Mouse (Mus musculus) cerebellum, adult 2 months (tissue): ENCODE results near the gene Tmem114. TPM values are rescaled to one million over a fixed set of nuclear protein-coding genes. Genes with fewer than 3 reads are reported as not detected.

Experiments
- DNase-seq, 2 experiments: peaks; one replicate each; pipeline ENCODE4 v3.0.0; 2021
- H3K27ac ChIP-seq: fragments of 200-500 bp; 2 replicates; pipeline ENCODE4 v1.5.1; 2012; ENCODE audit warnings: low read length, control low read depth, inconsistent platforms; ENCODE audit not compliant: insufficient read depth
- H3K27me3 ChIP-seq: fragments of 200-500 bp; 2 replicates; pipeline ENCODE4 v1.6.1; 2012; ENCODE audit warnings: inconsistent platforms, mild to moderate bottlenecking, low read length, moderate library complexity; ENCODE audit not compliant: control insufficient read depth, insufficient read depth
- H3K4me1 ChIP-seq: fragments of 200-500 bp; 2 replicates; pipeline ENCODE4 v1.6.1; 2011; ENCODE audit warnings: low read length; ENCODE audit not compliant: control insufficient read depth, insufficient read depth
- H3K4me3 ChIP-seq: fragments of 200-500 bp; replicated peaks from 2 replicates; pipeline ENCODE3; 2011; ENCODE audit warnings: mild to moderate bottlenecking, low read depth, low read length, control low read depth; ENCODE audit not compliant: insufficient read depth
- CTCF ChIP-seq: fragments of 200-500 bp; IDR thresholded peaks from 2 replicates; pipeline ENCODE4 v1.5.1; 2011; ENCODE audit warnings: low read depth, mild to moderate bottlenecking, control low read depth, low read length, moderate library complexity, borderline replicate concordance; ENCODE audit not compliant: insufficient read depth
- POLR2A ChIP-seq: fragments of 200-500 bp; IDR thresholded peaks from 2 replicates; pipeline ENCODE4 v1.6.1; 2011; ENCODE audit warnings: low read length, control low read depth, borderline replicate concordance; ENCODE audit not compliant: insufficient read depth
- WGBS: fragments of 180-500 bp; shearing (Covaris S2); methylation state at CpG from one replicate; pipeline ENCODE4 v1.1.7; 2018; 5-methylcytosine and 5-hydroxymethylcytosine counted together
- polyA plus RNA-seq: library from polyadenylated mRNA; depleted of rRNA; stranded (reverse); fragments of >200 nt; gene quantifications from 2 replicates; pipeline ENCODE4 v1.2.3, GENCODE M21; 2012

Tmem114 gene
- polyA plus RNA-seq, 1 experiment: 1.8 TPM

DNA sequence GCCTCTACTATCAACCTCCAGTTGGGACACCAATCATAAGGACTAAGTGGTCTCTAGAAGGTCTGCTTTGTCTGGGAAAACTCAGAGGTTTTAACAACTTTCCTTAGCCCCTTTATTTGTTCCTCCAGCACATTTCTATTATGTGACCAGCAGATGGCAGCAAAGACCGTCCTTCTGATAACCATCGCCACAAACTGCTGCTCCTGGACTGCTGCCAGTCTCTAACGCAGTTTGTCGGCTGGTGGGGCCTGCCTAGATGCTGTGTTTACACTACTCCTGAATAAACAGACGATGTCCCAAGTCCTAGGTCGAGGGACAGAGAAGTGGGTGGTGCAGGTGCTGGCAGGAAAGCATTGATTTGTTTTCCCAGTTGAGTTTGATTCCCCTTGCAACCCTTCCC is 18.2 kb downstream of the Tmem114 start:
- WGBS: under 1% methylated on average over 6 of the region's 6 CpGs
- peak; percentile 82 for TF ChIP-seq CTCF
- no peak for TF ChIP-seq POLR2A
- no peaks in the 10 kb centered on the region for H3K4me1 ChIP-seq

DNA sequence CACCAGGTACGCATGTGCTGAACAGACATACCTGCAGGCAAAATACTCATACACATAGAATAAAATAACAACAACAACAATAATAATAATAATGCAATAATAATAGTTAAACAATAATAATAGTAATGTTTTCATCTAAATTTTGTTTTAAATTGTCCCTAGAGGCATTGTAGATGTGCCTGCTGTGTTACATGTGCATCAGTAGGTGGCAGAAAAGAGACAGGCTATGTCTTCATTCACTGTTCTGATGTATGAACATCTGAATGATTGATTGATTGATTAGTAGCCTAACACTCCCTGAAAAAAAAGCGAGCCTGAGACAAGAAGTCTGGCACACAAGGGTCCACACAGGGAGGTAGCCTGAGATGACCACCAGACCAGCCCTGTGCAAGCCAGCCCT is 22.3 kb downstream of the Tmem114 start:
- Histone ChIP-seq H3K27me3 (no peaks in the 10 kb centered on the region), H3K4me1 (no peaks in the 10 kb centered on the region), H3K27ac (no peak overlapping the region), H3K4me3 (no peak overlapping the region)
- TF ChIP-seq CTCF (no peak), POLR2A (no peak)
- WGBS: 77% methylated on average over 2 of the region's 2 CpGs
- DNase-seq: no peak

More for the DNA sequence above, 18.2 kb downstream of the Tmem114 start:
- H3K27ac ChIP-seq: no peak overlapping the region
- no peaks in the 10 kb centered on the region for H3K27me3 ChIP-seq
- DNase-seq: peak; percentile 56
- H3K4me3 ChIP-seq: no peak overlapping the region

DNA sequence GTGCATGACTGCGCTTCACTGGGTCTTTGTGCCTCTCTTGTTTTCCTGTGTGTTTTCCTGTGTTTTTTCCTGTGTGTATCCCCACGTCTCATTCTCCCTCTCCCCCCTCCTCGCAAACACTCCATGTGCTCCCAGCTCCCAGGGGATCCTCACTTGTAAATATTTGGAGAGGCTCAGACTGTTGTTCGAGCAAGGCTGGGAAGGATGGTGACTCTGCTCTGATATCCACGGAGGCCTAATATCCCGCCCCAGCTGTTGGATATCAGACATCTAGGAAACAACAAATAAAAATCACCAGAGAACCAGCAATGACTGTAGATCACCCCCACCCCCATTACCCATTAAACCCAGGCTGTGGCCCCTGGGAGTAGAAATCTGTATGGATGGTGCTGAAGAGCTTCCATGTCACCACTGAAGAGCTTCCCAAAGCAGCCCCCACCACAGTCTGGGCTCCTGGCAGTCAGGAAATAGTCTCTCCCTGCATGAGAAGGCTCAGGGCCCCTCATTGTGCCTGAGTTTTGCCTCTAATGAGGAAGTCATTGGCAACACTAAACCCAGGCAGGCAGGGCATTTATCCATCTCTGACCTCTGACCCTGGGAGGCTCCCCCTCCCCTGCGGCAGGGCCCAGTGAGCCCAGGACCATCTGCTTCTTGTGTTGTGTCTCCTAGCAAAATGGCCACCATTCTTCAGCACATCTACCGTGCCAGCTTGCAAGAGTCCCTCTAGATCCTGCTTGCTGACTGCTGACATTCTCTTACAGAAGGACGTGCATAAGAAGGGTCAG is 23.6 kb downstream of the Tmem114 start:
- no peak for DNase-seq
- Histone ChIP-seq H3K4me3 (no peak overlapping the region), H3K27me3 (no peaks in the 10 kb centered on the region), H3K27ac (no peak overlapping the region), H3K4me1 (no peaks in the 10 kb centered on the region)
- TF ChIP-seq CTCF: no peak
- no peak for TF ChIP-seq POLR2A
- WGBS: 59% methylated on average over 9 of the region's 9 CpGs

DNA sequence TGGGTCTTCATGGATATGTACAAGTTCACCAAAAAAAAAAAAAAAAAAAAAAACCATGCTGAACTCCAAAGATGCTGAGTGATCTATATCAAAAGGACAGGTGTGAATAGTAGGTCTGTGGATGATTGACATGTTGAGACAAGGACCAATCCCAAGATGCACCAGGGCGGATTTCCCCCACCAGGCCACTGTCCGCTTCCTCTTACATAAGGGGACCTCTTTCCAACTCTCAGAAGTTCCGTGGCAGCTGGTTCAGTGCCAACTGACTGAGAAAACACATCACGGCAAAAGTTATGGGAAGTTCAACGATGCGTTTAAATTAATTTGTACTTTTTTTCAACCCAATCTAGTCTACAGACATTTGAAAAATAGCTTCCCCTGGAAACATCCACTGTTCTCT is 25.1 kb downstream of the Tmem114 start:
- no peak for TF ChIP-seq POLR2A
- TF ChIP-seq CTCF: no peak
- Histone ChIP-seq H3K27me3 (no peaks in the 10 kb centered on the region), H3K4me3 (no peak overlapping the region), H3K27ac (no peak overlapping the region), H3K4me1 (no peaks in the 10 kb centered on the region)
- 42% methylated on average over 6 of the region's 6 CpGs for WGBS
- no peak for DNase-seq

DNA sequence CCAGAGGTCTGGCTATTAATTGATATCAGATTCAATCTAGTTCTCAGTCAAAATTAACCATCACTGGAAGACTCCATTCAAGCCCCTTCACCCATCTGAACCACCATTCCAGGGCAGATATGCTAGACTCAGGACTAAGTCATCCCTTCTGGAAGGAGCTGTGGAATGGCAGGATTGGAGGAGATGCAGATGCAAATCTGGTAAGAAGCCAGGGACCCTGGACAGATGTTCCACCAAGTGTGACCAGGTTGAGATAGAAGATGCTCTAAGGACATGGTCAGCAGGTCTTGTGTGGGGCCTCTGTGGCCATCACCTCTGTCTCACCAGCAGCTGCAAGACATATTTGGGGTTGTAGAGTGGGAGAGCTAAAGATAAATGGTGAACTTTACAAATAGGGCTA is 30.0 kb downstream of the Tmem114 start:
- no peak for DNase-seq
- Histone ChIP-seq H3K27me3 (no peaks in the 10 kb centered on the region), H3K27ac (no peak overlapping the region), H3K4me1 (no peaks in the 10 kb centered on the region), H3K4me3 (no peak overlapping the region)
- TF ChIP-seq POLR2A (no peak), CTCF (no peak)

DNA sequence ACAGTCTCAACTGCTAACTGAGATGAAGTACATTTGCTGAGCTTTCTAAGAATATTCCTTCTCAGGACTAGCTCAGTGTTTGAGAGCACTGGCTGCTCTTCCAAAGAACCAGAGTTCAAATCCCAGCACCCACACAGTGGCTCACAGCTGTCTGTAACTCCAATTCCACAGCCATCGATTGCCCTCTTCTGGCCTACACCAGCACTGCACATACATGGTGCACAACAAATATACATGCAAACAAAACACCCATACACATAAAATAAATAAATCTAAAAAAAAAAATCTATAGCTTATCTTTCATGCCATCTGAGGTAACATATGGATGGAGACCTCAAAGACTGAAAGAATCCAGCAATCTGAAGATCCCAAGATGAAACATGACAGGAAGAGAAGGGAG is 36.4 kb downstream of the Tmem114 start:
- no peaks in the 10 kb centered on the region for H3K27me3 ChIP-seq
- 92% methylated on average over 1 of the region's 1 CpGs for WGBS

DNA sequence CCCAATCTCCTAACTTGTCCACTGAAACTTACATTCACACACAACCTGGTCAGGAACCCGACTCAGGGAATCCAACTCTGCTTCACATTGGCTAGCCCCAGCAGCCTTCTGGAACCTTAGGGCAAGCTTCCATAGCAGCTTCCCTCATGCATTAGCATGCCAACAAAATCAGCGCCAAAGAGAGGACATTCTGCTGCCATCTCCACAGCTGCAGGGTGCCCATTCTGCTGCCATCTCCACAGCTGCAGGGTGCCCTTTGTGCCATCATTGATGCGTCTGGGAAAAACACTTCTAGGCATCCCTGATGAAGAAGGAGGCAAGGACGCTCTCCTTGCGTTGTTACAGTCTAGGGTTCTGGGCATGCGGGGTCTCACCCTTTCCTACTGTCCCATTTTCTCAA is 38.5 kb downstream of the Tmem114 start:
- WGBS: 13% methylated on average over 6 of the region's 6 CpGs
- Histone ChIP-seq H3K27ac (no peak overlapping the region), H3K4me3 (no peak overlapping the region), H3K27me3 (no peaks in the 10 kb centered on the region), H3K4me1 (no peaks in the 10 kb centered on the region)
- no peak for TF ChIP-seq POLR2A
- TF ChIP-seq CTCF: no peak
- DNase-seq: no peak

More for the DNA sequence above, 36.4 kb downstream of the Tmem114 start:
- no peak overlapping the region for H3K4me3 ChIP-seq
- no peak for DNase-seq
- TF ChIP-seq CTCF (no peak), POLR2A (no peak)
- no peak overlapping the region for H3K27ac ChIP-seq
- H3K4me1 ChIP-seq: no peaks in the 10 kb centered on the region

DNA sequence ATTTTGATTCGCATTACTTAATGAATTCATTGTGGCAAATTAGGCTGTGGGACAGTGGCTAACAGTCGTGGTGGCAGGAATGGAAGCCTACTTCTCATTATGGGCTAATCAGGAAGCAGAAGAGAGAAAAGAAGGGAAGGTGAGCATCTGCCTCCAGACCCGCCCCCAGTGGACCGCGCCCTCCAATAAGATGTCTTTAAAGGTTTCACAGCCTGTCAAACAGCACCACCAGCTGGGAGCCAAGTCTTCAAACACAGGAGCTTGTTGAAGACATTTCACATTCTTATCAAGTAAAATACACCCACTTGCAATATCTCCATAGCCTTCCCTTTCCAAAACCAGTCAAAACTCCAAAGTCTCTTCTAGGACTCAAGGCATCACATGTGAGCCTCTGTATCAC is 39.3 kb downstream of the Tmem114 start:
- TF ChIP-seq POLR2A (no peak), CTCF (no peak)
- Histone ChIP-seq H3K4me1 (no peaks in the 10 kb centered on the region), H3K4me3 (no peak overlapping the region), H3K27me3 (no peaks in the 10 kb centered on the region), H3K27ac (no peak overlapping the region)
- no peak for DNase-seq
- 81% methylated on average over 5 of the region's 5 CpGs for WGBS
